In genomic region chr2:122301081-122301920, GRCm38 (mm10) we compare ENCODE assay signal across 8 mouse cellular contexts. TPM values are rescaled to one million over a fixed set of nuclear protein-coding genes. Genes with fewer than 3 reads are reported as not detected.
DNase-seq lines count a peak whose midpoint lies in the region; ATAC-seq and TF ChIP-seq lines count a peak whose summit lies in the region.

No protein-coding gene starts in this region.

- no peaks in the 10 kb centered on the region for H3K9me3 ChIP-seq in forebrain, embryonic 16.5 days (ENCODE audit: control insufficient read depth, low read length)
- no peaks in the 10 kb centered on the region for H3K9me3 ChIP-seq in kidney, embryonic 16.5 days (ENCODE audit: low read length)

- H3K36me3 ChIP-seq in testis, adult 2 months (ENCODE audit: control insufficient read depth, insufficient read depth, low read length): no peaks in the 10 kb centered on the region
- no peaks in the 10 kb centered on the region for H3K36me3 ChIP-seq in forebrain, embryonic 16.5 days (ENCODE audit: control insufficient read depth, insufficient read depth)
- H3K36me3 ChIP-seq in kidney, embryonic 16.5 days (ENCODE audit: insufficient read depth, low read length): no peaks in the 10 kb centered on the region
- no peaks in the 10 kb centered on the region for H3K36me3 ChIP-seq in small intestine, adult 2 months (ENCODE audit: control insufficient read depth, insufficient read depth, low read length)

- under 1% methylated on average over 48 of the region's 48 CpGs for WGBS in forebrain, embryonic 16.5 days
- WGBS in kidney, embryonic 16.5 days: 1% methylated on average over 45 of the region's 48 CpGs
- WGBS in small intestine, adult 2 months: 1% methylated on average over 48 of the region's 48 CpGs

- peak overlapping the region; percentile 87 for H3K4me2 ChIP-seq in forebrain, embryonic 16.5 days (ENCODE audit: low read length)
- H3K4me2 ChIP-seq in kidney, embryonic 16.5 days (replicated peaks; ENCODE audit: low read depth, low read length): peak overlapping the region; percentile 56

- peak; percentile 47 for ATAC-seq in forebrain, embryonic 16.5 days
- ATAC-seq in kidney, embryonic 16.5 days (ENCODE audit: low FRiP score, low TSS enrichment): peak; percentile 10; the same call in 1 of the 2 replicates

- no peak for TF ChIP-seq CTCF in testis, adult 2 months (IDR thresholded peaks at IDR 0.05; ENCODE audit: control insufficient read depth, insufficient read depth, insufficient replicate concordance, low read depth, low read length)
- TF ChIP-seq CTCF in small intestine, adult 2 months (IDR thresholded peaks at IDR 0.05; ENCODE audit: extremely low read depth, insufficient read length, insufficient replicate concordance, low read depth, low read length): no peak

- DNase-seq in testis, postnatal 14 days (ENCODE audit: low spot score): no peak
- peak; percentile 41 to 56 for DNase-seq in cerebellum, adult 18-20 months
- peak; percentile 6 for DNase-seq in lung, postnatal 14 days
- no peak for DNase-seq in ovary, postnatal 10 days (ENCODE audit: low spot score)

- peaks cover 29% of the 10 kb centered on the region for H3K4me1 ChIP-seq in testis, adult 2 months (ENCODE audit: control insufficient read depth, insufficient read depth, low read length)
- peaks cover 37% of the 10 kb centered on the region for H3K4me1 ChIP-seq in forebrain, embryonic 16.5 days (replicated peaks; ENCODE audit: control insufficient read depth, insufficient read depth, low read length)
- H3K4me1 ChIP-seq in kidney, embryonic 16.5 days (ENCODE audit: insufficient read depth, low read length): peaks cover 28% of the 10 kb centered on the region
- peaks cover 12% of the 10 kb centered on the region for H3K4me1 ChIP-seq in small intestine, adult 2 months (ENCODE audit: control insufficient read depth, insufficient read depth, insufficient read length, low read length)

- H3K9ac ChIP-seq in forebrain, embryonic 16.5 days (replicated peaks; ENCODE audit: low read depth, low read length): peak overlapping the region; percentile 54
- H3K9ac ChIP-seq in kidney, embryonic 16.5 days (replicated peaks; ENCODE audit: low read length): peak overlapping the region; percentile 18; the same call in 1 of the 2 replicates

- H3K27me3 ChIP-seq in testis, adult 2 months (ENCODE audit: control insufficient read depth, insufficient read depth, low read length): peaks cover 4% of the 10 kb centered on the region; the same call in 1 of the 2 replicates
- peaks cover 53% of the 10 kb centered on the region for H3K27me3 ChIP-seq in forebrain, embryonic 16.5 days (replicated peaks; ENCODE audit: control insufficient read depth, insufficient read depth, low read length)
- H3K27me3 ChIP-seq in kidney, embryonic 16.5 days (ENCODE audit: insufficient read depth, low read length): peaks cover 86% of the 10 kb centered on the region
- peaks cover 13% of the 10 kb centered on the region for H3K27me3 ChIP-seq in small intestine, adult 2 months (ENCODE audit: control insufficient read depth, insufficient read depth, low read length)

- no peak for TF ChIP-seq POLR2A in testis, adult 2 months (IDR thresholded peaks at IDR 0.05; ENCODE audit: control insufficient read depth, low read depth, low read length)
- TF ChIP-seq POLR2A in small intestine, adult 2 months (IDR thresholded peaks at IDR 0.05; ENCODE audit: low read depth, low read length): 0 out of 2 replicates have a peak, but pooled peaks have one; percentile 18

- peak overlapping the region; percentile 71 for H3K4me3 ChIP-seq in testis, adult 2 months (ENCODE audit: control insufficient read depth, low read depth, low read length)
- peak overlapping the region; percentile 53 for H3K4me3 ChIP-seq in forebrain, embryonic 16.5 days (replicated peaks; ENCODE audit: low read length)
- peak overlapping the region; percentile 43 for H3K4me3 ChIP-seq in kidney, embryonic 16.5 days (ENCODE audit: low read length)
- H3K4me3 ChIP-seq in small intestine, adult 2 months (ENCODE audit: low read depth, low read length): peak overlapping the region; percentile 62

- H3K27ac ChIP-seq in testis, adult 2 months (ENCODE audit: control insufficient read depth, insufficient read depth, low read depth, low read length): no peak overlapping the region
- no peak overlapping the region for H3K27ac ChIP-seq in forebrain, embryonic 16.5 days (ENCODE audit: low read length)
- no peak overlapping the region for H3K27ac ChIP-seq in kidney, embryonic 16.5 days (ENCODE audit: low read length)
- H3K27ac ChIP-seq in small intestine, adult 2 months (ENCODE audit: insufficient read depth, low read depth, low read length): peak overlapping the region; percentile 8; the same call in 1 of the 2 replicates

RNA-seq across cellular contexts. Expression of gene Duoxa2, which starts 2.6 kb away (rescaled TPM):
- 0.06 and 0.08 TPM in 2 replicates for polyA plus RNA-seq in testis, adult 2 months (2012; rRNA removed)
- not detected in 2 replicates for polyA plus RNA-seq in forebrain, embryonic 16.5 days (2015; fragmentation: Nextera tagmentation; extraction: Ambion mirVana)
- not detected in 2 replicates for polyA plus RNA-seq in kidney, embryonic 16.5 days (2015; fragmentation: Nextera tagmentation; extraction: Ambion mirVana)
- polyA plus RNA-seq in small intestine, adult 2 months (2012; rRNA removed): 33.7 and 324 TPM in 2 replicates

RNA-seq across cellular contexts. Expression of gene Duox2, which starts 3.1 kb away (rescaled TPM):
- polyA plus RNA-seq in testis, adult 2 months (2012; rRNA removed): 0.06 and 0.11 TPM in 2 replicates
- polyA plus RNA-seq in forebrain, embryonic 16.5 days (2015; fragmentation: Nextera tagmentation; extraction: Ambion mirVana): not detected in 2 replicates
- polyA plus RNA-seq in kidney, embryonic 16.5 days (2015; fragmentation: Nextera tagmentation; extraction: Ambion mirVana): 0.06 TPM in 2 replicates
- 13.5 and 133 TPM in 2 replicates for polyA plus RNA-seq in small intestine, adult 2 months (2012; rRNA removed)

RNA-seq across cellular contexts. Expression of gene Duoxa1, which starts 12.2 kb away (rescaled TPM):
- polyA plus RNA-seq in testis, adult 2 months (2012; rRNA removed): 0.12 and 0.41 TPM in 2 replicates
- 0.12 TPM in 1 of 2 replicates, not detected in the other for polyA plus RNA-seq in forebrain, embryonic 16.5 days (2015; fragmentation: Nextera tagmentation; extraction: Ambion mirVana)
- polyA plus RNA-seq in kidney, embryonic 16.5 days (2015; fragmentation: Nextera tagmentation; extraction: Ambion mirVana): 0.15 TPM in 1 of 2 replicates, not detected in the other
- 0.08 and 0.66 TPM in 2 replicates for polyA plus RNA-seq in small intestine, adult 2 months (2012; rRNA removed)

RNA-seq across cellular contexts. Expression of gene Duox1, which starts 14.2 kb away (rescaled TPM):
- 0.07 and 0.09 TPM in 2 replicates for polyA plus RNA-seq in testis, adult 2 months (2012; rRNA removed)
- polyA plus RNA-seq in forebrain, embryonic 16.5 days (2015; fragmentation: Nextera tagmentation; extraction: Ambion mirVana): 0.10 and 0.11 TPM in 2 replicates
- 0.05 TPM in 1 of 2 replicates, not detected in the other for polyA plus RNA-seq in kidney, embryonic 16.5 days (2015; fragmentation: Nextera tagmentation; extraction: Ambion mirVana)
- polyA plus RNA-seq in small intestine, adult 2 months (2012; rRNA removed): 0.11 and 0.16 TPM in 2 replicates

Comparison
In these comparisons a context has a peak if more than half of its experiments do, and no peak if none do; other contexts are left out.
1. DNase-seq: peak in cerebellum, adult 18-20 months (2 of 2) and lung, postnatal 14 days (single experiment); none in testis, postnatal 14 days (single experiment) and ovary, postnatal 10 days (single experiment).
2. RNA of gene Duoxa2, which starts 2.6 kb away (polyA plus RNA-seq): 33.7 to 324 TPM in small intestine, adult 2 months; not detected in forebrain, embryonic 16.5 days, 0.06 to 0.08 TPM in testis, adult 2 months and not detected in kidney, embryonic 16.5 days; every median in the first group is over 10 times any median in the second.
3. RNA of gene Duox2, which starts 3.1 kb away (polyA plus RNA-seq): 13.5 to 133 TPM in small intestine, adult 2 months; 0.06 to 0.11 TPM in testis, adult 2 months, 0.06 TPM in kidney, embryonic 16.5 days and not detected in forebrain, embryonic 16.5 days; every median in the first group is over 10 times any median in the second.
4. Peak in every context shown above with its lines, with median percentiles within 50 percentile points of each other: H3K4me3 ChIP-seq.